In the genomic region with DNA sequence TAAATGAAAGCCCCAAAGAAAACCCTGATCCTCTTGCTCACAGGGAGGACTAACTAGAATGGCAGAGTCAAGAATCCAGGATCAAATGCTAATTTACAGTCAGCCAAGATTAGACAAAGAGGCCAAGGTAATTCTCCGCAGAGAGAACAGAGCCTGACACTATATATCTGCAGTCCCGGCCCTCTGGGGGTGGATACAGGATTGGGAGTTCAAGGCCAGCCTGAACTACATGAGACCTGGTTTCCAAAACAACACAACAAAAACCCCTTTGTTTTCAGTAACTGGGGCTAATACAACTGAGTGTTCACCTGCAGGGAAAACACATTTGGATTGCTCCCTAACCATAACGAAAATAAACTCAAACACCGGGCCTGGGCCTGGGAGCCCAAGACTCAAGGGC, we compare ENCODE assay signal across 8 mouse cellular contexts. TPM values are rescaled to one million over a fixed set of nuclear protein-coding genes. Genes with fewer than 3 reads are reported as not detected.
A peak's percentile ranks its signal among the peaks of the same experiment; 100 is the strongest.
DNase-seq lines count a peak whose midpoint lies in the region; ATAC-seq and TF ChIP-seq lines count a peak whose summit lies in the region.

No protein-coding gene starts in this region.

- 0 out of 2 replicates have a peak overlapping the region, but pooled peaks have one; percentile 87 for H3K27ac ChIP-seq in kidney, embryonic 14.5 days (ENCODE audit: low read depth, low read length)
- H3K27ac ChIP-seq in embryonic facial prominence, embryonic 10.5 days (replicated peaks), result peak overlapping the region; percentile 77
- H3K27ac ChIP-seq in liver, embryonic 14.5 days, result peak overlapping the region; percentile 97

- no peaks in the 10 kb centered on the region for H3K27me3 ChIP-seq in kidney, embryonic 14.5 days (ENCODE audit: control insufficient read depth, insufficient read depth, low read length)
- peaks cover 19% of the 10 kb centered on the region for H3K27me3 ChIP-seq in embryonic facial prominence, embryonic 10.5 days (replicated peaks; ENCODE audit: low read depth, poor library complexity, severe bottlenecking)
- peaks cover 6% of the 10 kb centered on the region for H3K27me3 ChIP-seq in liver, embryonic 14.5 days (ENCODE audit: control insufficient read depth, insufficient read depth, low read length)

- 82% methylated on average over 4 of the region's 4 CpGs for WGBS in kidney, embryonic 14.5 days
- 79% methylated on average over 4 of the region's 4 CpGs for WGBS in embryonic facial prominence, embryonic 10.5 days
- WGBS in liver, embryonic 14.5 days (ENCODE audit: insufficient replicate concordance), result 64% methylated on average over 4 of the region's 4 CpGs

- peak; percentile 59 for DNase-seq in adrenal gland, adult 2 months
- DNase-seq in adrenal gland, postnatal 14 days, result no peak
- DNase-seq in kidney, postnatal 25 days, result no peak
- DNase-seq in embryonic facial prominence, embryonic 10.5 days (ENCODE audit: low spot score), result no peak
- no peak for DNase-seq in liver, embryonic 14.5 days (ENCODE audit: low read depth in 3 of 3, low spot score in 3 of 3)
- no peak for DNase-seq in frontal cortex, postnatal 14 days (ENCODE audit: low spot score in 2 of 2)
- no peak for DNase-seq in right cerebral cortex, adult 2 months (ENCODE audit: low spot score in 2 of 2)

- no peak overlapping the region for H3K9ac ChIP-seq in kidney, embryonic 14.5 days (ENCODE audit: low read depth, low read length)
- peak overlapping the region; percentile 50 for H3K9ac ChIP-seq in liver, embryonic 14.5 days (replicated peaks)

- no peaks in the 10 kb centered on the region for H3K9me3 ChIP-seq in kidney, embryonic 14.5 days (ENCODE audit: control insufficient read depth, low read length)
- H3K9me3 ChIP-seq in embryonic facial prominence, embryonic 10.5 days, result no peaks in the 10 kb centered on the region
- no peaks in the 10 kb centered on the region for H3K9me3 ChIP-seq in liver, embryonic 14.5 days (ENCODE audit: control insufficient read depth, low read length)

- H3K4me1 ChIP-seq in kidney, embryonic 14.5 days (ENCODE audit: control insufficient read depth, insufficient read depth, low read length), result peaks cover 27% of the 10 kb centered on the region
- peaks cover 44% of the 10 kb centered on the region for H3K4me1 ChIP-seq in embryonic facial prominence, embryonic 10.5 days
- H3K4me1 ChIP-seq in liver, embryonic 14.5 days (replicated peaks; ENCODE audit: control insufficient read depth in 2 of 2, insufficient read depth in 2 of 2, low read length in 1 of 2), result peaks cover 36 to 48% of the 10 kb centered on the region in 2 experiments

- H3K36me3 ChIP-seq in kidney, embryonic 14.5 days (ENCODE audit: control insufficient read depth, insufficient read depth, low read length), result peaks cover 4% of the 10 kb centered on the region; the same call in 1 of the 2 replicates
- H3K36me3 ChIP-seq in embryonic facial prominence, embryonic 10.5 days (replicated peaks), result peaks cover 39% of the 10 kb centered on the region
- H3K36me3 ChIP-seq in liver, embryonic 14.5 days (replicated peaks; ENCODE audit: control insufficient read depth, insufficient read depth, low read depth), result peaks cover 28% of the 10 kb centered on the region

- H3K4me3 ChIP-seq in kidney, embryonic 14.5 days (ENCODE audit: low read length), result no peak overlapping the region
- no peak overlapping the region for H3K4me3 ChIP-seq in embryonic facial prominence, embryonic 10.5 days
- no peak overlapping the region for H3K4me3 ChIP-seq in liver, embryonic 14.5 days (ENCODE audit: insufficient read depth in 1 of 2, low read depth in 2 of 2, low read length in 2 of 2)

- no peak overlapping the region for H3K4me2 ChIP-seq in kidney, embryonic 14.5 days (replicated peaks; ENCODE audit: low read depth, low read length)
- peak overlapping the region; percentile 60 for H3K4me2 ChIP-seq in liver, embryonic 14.5 days (ENCODE audit: low read depth)

- no peak for TF ChIP-seq EP300 in liver, embryonic 14.5 days (IDR thresholded peaks at IDR 0.05; ENCODE audit: low read depth)

- ATAC-seq in kidney, embryonic 14.5 days (ENCODE audit: low FRiP score, low TSS enrichment), result no peak
- no peak for ATAC-seq in liver, embryonic 14.5 days (ENCODE audit: insufficient read depth)

- no peak for TF ChIP-seq CTCF in liver, embryonic 14.5 days (IDR thresholded peaks at IDR 0.05; ENCODE audit: low read depth)

RNA-seq across cellular contexts. Expression of a gene that starts 5.3 kb away (rescaled TPM):
- 10 to 100 TPM; 38.0 to 42.5 TPM for total RNA-seq in adrenal gland, adult 2 months (2021)
- polyA plus RNA-seq in adrenal gland, adult 2 months (2012; rRNA removed), result 102 and 120 TPM in 2 replicates
- total RNA-seq in adrenal gland, postnatal 14 days (2021), result 29.6 and 30.8 TPM in 2 replicates
- polyA plus RNA-seq in kidney, embryonic 14.5 days (2014; fragmentation: Nextera tagmentation; extraction: Ambion mirVana), result 7.0 and 11.5 TPM in 2 replicates
- polyA plus RNA-seq in embryonic facial prominence, embryonic 10.5 days (2016; fragmentation: Nextera tagmentation; extraction: Ambion mirVana), result 7.4 and 8.9 TPM in 2 replicates
- 3.4 and 4.0 TPM in 2 replicates for polyA plus RNA-seq in liver, embryonic 14.5 days (2012; rRNA removed)
- polyA plus RNA-seq in liver, embryonic 14.5 days (2014; fragmentation: Nextera tagmentation; extraction: Ambion mirVana), result 4.0 and 4.3 TPM in 2 replicates

RNA-seq across cellular contexts. Expression of a gene that starts 13.7 kb away (rescaled TPM):
- total RNA-seq in adrenal gland, adult 2 months (2021), result 1 to 10 TPM; 1.1 to 2.5 TPM
- polyA plus RNA-seq in adrenal gland, adult 2 months (2012; rRNA removed), result 2.1 and 2.3 TPM in 2 replicates
- total RNA-seq in adrenal gland, postnatal 14 days (2021), result 0.85 and 1.2 TPM in 2 replicates
- polyA plus RNA-seq in kidney, embryonic 14.5 days (2014; fragmentation: Nextera tagmentation; extraction: Ambion mirVana), result 0.16 TPM in 1 of 2 replicates, not detected in the other
- 0.21 TPM in 1 of 2 replicates, not detected in the other for polyA plus RNA-seq in embryonic facial prominence, embryonic 10.5 days (2016; fragmentation: Nextera tagmentation; extraction: Ambion mirVana)
- 0.13 and 0.19 TPM in 2 replicates for polyA plus RNA-seq in liver, embryonic 14.5 days (2012; rRNA removed)
- polyA plus RNA-seq in liver, embryonic 14.5 days (2014; fragmentation: Nextera tagmentation; extraction: Ambion mirVana), result 0.08 and 0.34 TPM in 2 replicates

RNA-seq across cellular contexts. Expression of a gene that starts 17.9 kb away (rescaled TPM):
- total RNA-seq in adrenal gland, adult 2 months (2021), result 10 to 100 TPM; 86.9 to 90.5 TPM
- 178 and 187 TPM in 2 replicates for polyA plus RNA-seq in adrenal gland, adult 2 months (2012; rRNA removed)
- 87.7 and 97.6 TPM in 2 replicates for total RNA-seq in adrenal gland, postnatal 14 days (2021)
- 42.0 and 44.9 TPM in 2 replicates for polyA plus RNA-seq in kidney, embryonic 14.5 days (2014; fragmentation: Nextera tagmentation; extraction: Ambion mirVana)
- 48.7 and 51.1 TPM in 2 replicates for polyA plus RNA-seq in embryonic facial prominence, embryonic 10.5 days (2016; fragmentation: Nextera tagmentation; extraction: Ambion mirVana)
- 16.2 and 16.7 TPM in 2 replicates for polyA plus RNA-seq in liver, embryonic 14.5 days (2012; rRNA removed)
- 17.7 and 19.9 TPM in 2 replicates for polyA plus RNA-seq in liver, embryonic 14.5 days (2014; fragmentation: Nextera tagmentation; extraction: Ambion mirVana)

RNA-seq across cellular contexts. Expression of a gene that starts 22.6 kb away (rescaled TPM):
- 10 to 100 TPM; 57.8 to 72.3 TPM for total RNA-seq in adrenal gland, adult 2 months (2021)
- 36.3 and 42.4 TPM in 2 replicates for polyA plus RNA-seq in adrenal gland, adult 2 months (2012; rRNA removed)
- 39.8 and 45.9 TPM in 2 replicates for total RNA-seq in adrenal gland, postnatal 14 days (2021)
- 39.7 and 48.7 TPM in 2 replicates for polyA plus RNA-seq in kidney, embryonic 14.5 days (2014; fragmentation: Nextera tagmentation; extraction: Ambion mirVana)
- 40.6 and 41.0 TPM in 2 replicates for polyA plus RNA-seq in embryonic facial prominence, embryonic 10.5 days (2016; fragmentation: Nextera tagmentation; extraction: Ambion mirVana)
- 16.8 and 18.6 TPM in 2 replicates for polyA plus RNA-seq in liver, embryonic 14.5 days (2012; rRNA removed)
- polyA plus RNA-seq in liver, embryonic 14.5 days (2014; fragmentation: Nextera tagmentation; extraction: Ambion mirVana), result 21.9 and 26.8 TPM in 2 replicates

RNA-seq across cellular contexts. Expression of a gene that starts 30.8 kb away (rescaled TPM):
- total RNA-seq in adrenal gland, adult 2 months (2021), result 1 to 10 TPM; 3.6 to 5.9 TPM
- 0.38 and 0.71 TPM in 2 replicates for polyA plus RNA-seq in adrenal gland, adult 2 months (2012; rRNA removed)
- total RNA-seq in adrenal gland, postnatal 14 days (2021), result 6.6 and 8.8 TPM in 2 replicates
- 52.0 and 61.8 TPM in 2 replicates for polyA plus RNA-seq in kidney, embryonic 14.5 days (2014; fragmentation: Nextera tagmentation; extraction: Ambion mirVana)
- polyA plus RNA-seq in embryonic facial prominence, embryonic 10.5 days (2016; fragmentation: Nextera tagmentation; extraction: Ambion mirVana), result 69.5 and 72.3 TPM in 2 replicates
- polyA plus RNA-seq in liver, embryonic 14.5 days (2012; rRNA removed), result 7.3 and 16.8 TPM in 2 replicates
- polyA plus RNA-seq in liver, embryonic 14.5 days (2014; fragmentation: Nextera tagmentation; extraction: Ambion mirVana), result 21.6 and 22.0 TPM in 2 replicates
